Mouse (Mus musculus) limb, embryonic 10.5 days (tissue): ENCODE measurements around the gene Il1r1. TPM values are rescaled to one million over a fixed set of nuclear protein-coding genes. Genes with fewer than 3 reads are reported as not detected.

Source experiments
- DNase-seq: peaks from one replicate; pipeline ENCODE4 v3.0.0-alpha.2; 2017; ENCODE audit warnings: low spot score
- H3K27ac ChIP-seq: fragments of 300-500 bp; sonication (generic); 2 replicates; pipeline ENCODE4 v1.5.1; 2016; ENCODE audit warnings: mild to moderate bottlenecking
- H3K27me3 ChIP-seq: fragments of 300-500 bp; sonication (generic); 2 replicates; pipeline ENCODE4 v1.6.1; 2016; ENCODE audit warnings: low read depth, mild to moderate bottlenecking; ENCODE audit not compliant: poor library complexity, severe bottlenecking
- H3K36me3 ChIP-seq: fragments of 300-500 bp; sonication (generic); 2 replicates; pipeline ENCODE4 v1.6.1; 2016; ENCODE audit warnings: mild to moderate bottlenecking, moderate library complexity
- H3K4me1 ChIP-seq: fragments of 300-500 bp; sonication (generic); 2 replicates; pipeline ENCODE4 v1.6.1; 2016
- H3K4me3 ChIP-seq: fragments of 300-500 bp; sonication (generic); 2 replicates; pipeline ENCODE4 v1.5.1; 2016; ENCODE audit warnings: mild to moderate bottlenecking, moderate library complexity
- H3K9me3 ChIP-seq: fragments of 300-500 bp; sonication (generic); replicated peaks from 2 replicates; pipeline ENCODE4 v1.6.1; 2016; ENCODE audit warnings: mild to moderate bottlenecking
- WGBS: fragments of 180-500 bp; shearing (Covaris S2); methylation state at CpG from one replicate; pipeline ENCODE4 v1.1.7; 2016; 5-methylcytosine and 5-hydroxymethylcytosine counted together
- polyA plus RNA-seq: library from polyadenylated mRNA; unstranded; fragments of >200 nt; fragmentation: Nextera tagmentation; extraction: Ambion mirVana; gene quantifications from 2 replicates; pipeline ENCODE4 v1.2.1, GENCODE M21; 2016

Gene Il1r1
- polyA plus RNA-seq, 1 experiment from 2014 or later, result 0.60 TPM

DNA sequence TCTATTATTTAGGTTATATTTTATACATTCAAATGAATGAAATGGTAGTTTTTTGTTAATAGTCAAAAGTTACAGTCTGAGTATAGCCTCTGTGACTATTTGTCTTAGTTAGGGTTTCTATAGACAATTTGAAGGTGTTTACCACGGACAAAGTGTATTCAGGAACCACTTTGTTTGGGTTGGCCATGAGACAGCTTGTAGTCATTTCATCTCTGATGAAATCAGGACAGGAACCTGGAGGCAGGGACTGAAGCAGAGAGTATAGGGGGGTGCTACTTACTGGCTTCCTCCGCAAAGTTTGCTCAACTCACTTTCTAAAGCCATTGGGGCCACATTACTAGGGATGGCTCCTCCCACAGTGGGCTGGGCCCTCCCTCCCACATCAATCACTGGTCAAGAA is 86.7 kb downstream of the Il1r1 start:
- no peak overlapping the region for H3K27ac ChIP-seq
- no peaks in the 10 kb centered on the region for H3K27me3 ChIP-seq
- H3K4me3 ChIP-seq, result no peak overlapping the region
- DNase-seq, result no peak
- H3K4me1 ChIP-seq, result no peaks in the 10 kb centered on the region
- H3K36me3 ChIP-seq, result no peaks in the 10 kb centered on the region
- no peaks in the 10 kb centered on the region for H3K9me3 ChIP-seq
- WGBS, result 89% methylated on average over 2 of the region's 2 CpGs

DNA sequence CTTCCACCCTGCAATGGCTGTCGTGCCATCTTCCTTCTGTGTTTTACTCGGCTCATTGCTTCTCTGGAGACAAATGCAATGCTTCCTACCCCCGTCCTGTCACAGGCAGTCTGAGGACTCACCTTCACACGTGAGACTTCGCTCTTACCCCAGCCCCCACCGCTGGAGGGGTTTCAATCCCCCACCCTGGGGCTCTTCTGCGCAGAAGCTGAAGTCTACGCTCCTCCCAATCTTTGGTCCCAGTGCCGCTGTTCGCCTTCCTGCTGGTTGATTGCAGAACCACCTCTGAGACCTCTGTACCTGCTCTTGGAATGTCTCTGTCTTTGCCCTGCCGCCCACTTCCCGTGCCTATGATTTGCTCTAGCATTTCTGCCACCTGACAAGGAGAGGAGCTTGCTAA is 89.1 kb downstream of the Il1r1 start:
- WGBS, result 84% methylated on average over 12 of the region's 12 CpGs
- Histone ChIP-seq H3K4me1 (no peaks in the 10 kb centered on the region), H3K27me3 (no peaks in the 10 kb centered on the region), H3K4me3 (no peak overlapping the region), H3K9me3 (no peaks in the 10 kb centered on the region), H3K27ac (no peak overlapping the region), H3K36me3 (no peaks in the 10 kb centered on the region)
- no peak for DNase-seq

DNA sequence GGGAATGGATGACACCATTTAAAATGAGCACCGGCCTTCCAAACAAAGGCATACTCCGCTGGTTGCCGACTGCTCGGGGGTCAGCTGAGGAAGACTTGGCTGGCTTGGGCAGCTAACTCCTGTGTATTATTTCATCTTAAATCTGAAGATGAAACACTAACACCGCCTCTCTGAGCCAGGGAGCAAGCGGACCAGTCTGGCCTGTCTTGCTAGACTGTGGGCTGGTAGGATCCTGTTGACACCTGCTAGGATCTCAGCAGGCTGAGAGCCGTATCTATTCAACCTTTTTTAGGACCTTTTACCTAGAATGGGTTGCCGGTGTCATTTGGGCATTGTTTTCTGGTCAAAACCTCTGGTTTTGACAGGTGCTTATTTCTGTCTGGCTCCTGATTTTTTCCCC is 92.8 kb downstream of the Il1r1 start:
- Histone ChIP-seq H3K4me1 (no peaks in the 10 kb centered on the region), H3K9me3 (no peaks in the 10 kb centered on the region), H3K27ac (no peak overlapping the region), H3K36me3 (no peaks in the 10 kb centered on the region), H3K27me3 (no peaks in the 10 kb centered on the region), H3K4me3 (no peak overlapping the region)
- no peak for DNase-seq
- WGBS, result 90% methylated on average over 8 of the region's 8 CpGs

DNA sequence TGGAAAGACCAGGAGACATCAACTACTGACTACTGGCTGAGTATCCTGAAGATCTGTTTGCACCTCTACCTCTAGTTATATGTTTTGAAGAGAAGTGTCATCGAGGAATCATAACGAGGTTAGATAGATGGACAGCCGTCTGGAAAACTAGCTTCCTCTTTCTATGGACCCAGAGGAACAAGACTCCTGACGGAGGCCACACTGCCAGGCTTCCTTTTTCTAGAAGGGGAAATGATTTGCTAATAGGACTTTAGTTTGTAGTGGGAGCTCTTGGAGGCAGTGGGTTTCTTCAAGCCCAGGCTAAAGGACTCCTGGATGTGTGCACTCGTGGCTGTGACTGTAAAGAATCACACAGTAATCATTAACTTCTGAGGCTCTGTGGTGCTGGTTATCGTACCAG is 96.9 kb downstream of the Il1r1 start:
- Histone ChIP-seq H3K4me3 (no peak overlapping the region), H3K9me3 (no peaks in the 10 kb centered on the region), H3K36me3 (no peaks in the 10 kb centered on the region), H3K27ac (no peak overlapping the region), H3K27me3 (peaks cover 34% of the 10 kb centered on the region), H3K4me1 (peaks cover 21% of the 10 kb centered on the region)
- DNase-seq, result no peak
- WGBS, result 88% methylated on average over 6 of the region's 6 CpGs

DNA sequence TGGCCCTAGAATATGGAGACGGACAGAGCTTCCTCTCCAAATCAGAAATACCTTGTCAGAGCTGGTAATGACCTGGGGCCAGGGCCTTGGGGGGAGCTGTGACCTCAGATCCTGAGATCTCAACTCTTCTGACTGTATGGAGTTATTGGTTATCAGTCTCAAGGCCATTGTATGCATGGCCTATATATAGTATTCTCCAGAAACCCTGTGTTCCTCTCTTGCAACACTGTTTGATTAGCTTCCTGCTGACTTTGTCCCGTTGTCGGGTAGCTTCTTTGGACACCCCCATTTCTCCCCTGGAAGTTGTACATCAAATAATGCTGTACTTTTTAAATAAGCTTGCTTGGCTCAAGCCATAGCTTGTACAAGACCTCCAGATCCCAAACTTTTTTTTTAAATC is 97.7 kb downstream of the Il1r1 start:
- no peak for DNase-seq
- no peaks in the 10 kb centered on the region for H3K9me3 ChIP-seq
- peaks cover 21% of the 10 kb centered on the region for H3K4me1 ChIP-seq
- no peak overlapping the region for H3K27ac ChIP-seq
- H3K4me3 ChIP-seq, result no peak overlapping the region
- no peaks in the 10 kb centered on the region for H3K36me3 ChIP-seq
- peaks cover 42% of the 10 kb centered on the region for H3K27me3 ChIP-seq
- WGBS, result 88% methylated on average over 3 of the region's 3 CpGs

DNA sequence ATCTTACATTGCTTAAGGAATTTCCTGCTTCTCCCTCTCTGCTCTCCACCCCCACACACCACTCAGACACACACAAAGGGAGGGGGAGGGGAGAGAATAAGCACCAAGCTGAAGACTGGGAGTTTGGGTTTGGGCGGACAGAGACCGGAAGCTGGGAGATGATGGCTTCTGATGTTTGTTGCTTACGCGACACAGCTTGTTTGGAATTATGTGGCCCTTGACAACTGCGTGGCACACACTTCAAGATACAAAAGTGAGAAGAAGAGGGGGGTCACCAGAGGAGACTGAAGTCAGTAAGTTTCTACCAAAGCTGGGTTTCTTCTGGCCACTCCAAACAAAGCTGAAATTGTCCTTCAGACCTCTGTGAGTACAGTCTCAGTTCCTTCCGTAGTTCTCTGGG is 99.6 kb downstream of the Il1r1 start, which contains the start of gene Il1rl2:
Gene Il1rl2, plus strand, starts transcription at position 154 of the 400 bp plus-strand sequence.
- Histone ChIP-seq H3K9me3 (no peaks in the 10 kb centered on the region), H3K27me3 (peaks cover 53% of the 10 kb centered on the region), H3K36me3 (no peaks in the 10 kb centered on the region), H3K4me1 (peaks cover 21% of the 10 kb centered on the region), H3K27ac (peak within 1 kb of the TSS; percentile 50; the same call in 1 of the 2 replicates), H3K4me3 (peak within 1 kb of the TSS; percentile 48)
- DNase-seq, result no peak
- WGBS, result 48% methylated on average over 6 of the region's 6 CpGs

DNA sequence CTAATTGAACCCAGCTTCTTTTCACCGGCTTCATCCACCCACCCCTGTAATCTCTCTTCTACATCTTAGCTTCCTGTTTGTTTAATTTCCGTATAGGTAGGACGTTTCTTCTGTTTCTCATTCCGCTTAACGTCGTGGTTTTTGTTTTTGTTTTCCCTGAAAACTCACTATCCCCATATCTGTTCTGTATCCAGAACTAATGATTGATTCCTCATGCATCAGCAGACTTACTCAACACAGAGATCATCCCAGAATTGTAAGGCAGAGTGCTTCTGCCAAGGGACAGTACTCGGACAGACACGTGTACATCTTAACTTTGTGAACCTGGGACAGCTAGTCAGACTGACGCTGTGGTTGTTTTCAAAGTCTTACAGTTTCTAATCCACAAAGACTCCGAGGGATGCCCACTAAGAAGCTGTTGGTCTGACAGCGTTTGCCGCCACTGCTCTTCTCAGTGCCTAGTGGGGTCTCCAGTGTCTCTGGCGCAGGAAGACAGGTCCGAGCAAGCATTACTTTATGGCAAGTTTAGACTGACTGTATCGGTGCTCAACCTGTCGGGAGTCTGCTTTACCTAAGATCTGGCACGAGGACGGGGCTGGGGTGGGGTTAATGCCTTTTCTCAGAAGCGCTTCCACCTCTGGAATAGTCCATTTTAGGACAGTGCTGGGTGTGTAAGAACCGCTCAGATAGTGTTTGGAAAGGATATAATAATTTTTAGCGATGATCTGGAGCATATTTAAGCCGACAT is 100.2 kb downstream of the Il1r1 start:
- no peak overlapping the region for H3K27ac ChIP-seq
- peak overlapping the region; percentile 48 for H3K4me3 ChIP-seq
- WGBS, result 9% methylated on average over 22 of the region's 22 CpGs
- peaks cover 21% of the 10 kb centered on the region for H3K4me1 ChIP-seq
- no peaks in the 10 kb centered on the region for H3K9me3 ChIP-seq
- H3K36me3 ChIP-seq, result no peaks in the 10 kb centered on the region
- peaks cover 53% of the 10 kb centered on the region for H3K27me3 ChIP-seq
- peak; percentile 47 for DNase-seq

DNA sequence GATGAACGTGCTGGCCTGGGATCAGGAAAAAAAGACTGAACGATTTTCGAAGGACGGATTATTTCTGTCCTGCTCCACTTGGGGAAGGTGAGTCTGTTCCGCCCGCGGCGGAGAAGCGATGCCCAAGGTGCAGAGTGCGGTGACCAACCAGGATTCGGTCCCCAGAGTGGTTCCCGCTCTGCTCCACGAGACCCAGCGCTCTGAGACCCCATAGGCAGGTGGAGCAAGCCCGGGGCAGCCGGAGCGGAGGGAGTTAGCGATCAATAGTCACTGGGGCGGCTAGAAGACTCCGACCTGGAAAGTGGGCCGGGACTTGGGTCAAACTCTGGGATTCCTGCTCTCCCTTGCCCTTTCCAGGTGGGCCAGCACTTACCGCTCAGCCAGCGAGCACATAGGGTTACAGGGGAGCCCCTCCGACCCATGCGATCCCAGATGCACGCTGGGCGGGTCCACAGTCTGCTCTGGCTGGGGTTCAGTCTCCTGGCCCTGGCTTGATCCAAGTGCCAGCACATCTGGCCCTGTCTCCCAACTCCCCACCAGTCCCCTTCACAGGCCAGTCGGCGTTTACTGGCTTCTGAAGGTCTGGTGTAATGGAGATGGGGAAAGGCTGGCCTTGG is 100.9 kb downstream of the Il1r1 start:
- Histone ChIP-seq H3K9me3 (no peaks in the 10 kb centered on the region), H3K36me3 (no peaks in the 10 kb centered on the region), H3K27me3 (peaks cover 53% of the 10 kb centered on the region), H3K4me1 (peaks cover 21% of the 10 kb centered on the region), H3K27ac (peak overlapping the region; percentile 14; the same call in 1 of the 2 replicates), H3K4me3 (peak overlapping the region; percentile 48)
- WGBS, result 4% methylated on average over 29 of the region's 29 CpGs
- DNase-seq, result peak; percentile 57

DNA sequence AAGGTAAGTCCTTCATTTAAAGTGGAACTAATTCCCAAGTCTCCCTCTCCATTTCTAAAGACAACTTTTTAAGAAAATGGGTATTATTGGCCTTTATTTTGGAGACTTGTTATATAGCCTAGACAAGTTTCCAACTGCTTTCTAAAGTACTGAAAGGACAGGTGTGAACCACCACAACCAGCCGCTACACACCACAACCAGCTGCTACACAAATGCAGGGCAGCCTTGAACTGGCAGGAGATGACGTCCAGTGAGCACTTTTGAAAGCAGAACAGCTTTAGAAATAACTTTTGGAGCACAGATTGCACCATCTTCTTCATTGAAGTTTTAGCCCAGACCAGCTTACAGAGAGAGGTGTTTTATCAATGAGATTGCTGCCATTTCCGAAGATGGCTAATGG is 102.7 kb downstream of the Il1r1 start:
- H3K27me3 ChIP-seq, result peaks cover 53% of the 10 kb centered on the region

DNA sequence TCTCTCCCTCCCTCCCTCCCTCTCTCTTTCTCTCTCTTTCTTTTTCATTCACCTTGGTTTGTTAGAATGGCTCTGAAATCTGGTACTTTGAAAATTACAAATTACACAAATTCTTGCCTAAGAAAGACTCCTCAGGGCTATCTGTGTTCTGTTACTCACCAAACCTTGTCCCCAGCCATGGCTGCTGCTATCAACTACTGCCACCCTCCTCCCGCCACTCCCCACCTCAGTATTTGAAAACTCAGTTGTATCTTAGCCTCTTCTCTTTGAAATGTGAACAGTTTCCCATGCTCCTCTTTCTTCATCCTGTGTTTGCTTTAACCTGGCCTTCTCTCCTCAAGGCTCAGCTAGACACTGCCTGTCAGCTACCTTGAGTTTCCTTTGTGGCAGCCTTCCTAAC is 104.6 kb downstream of the Il1r1 start:
- no peak overlapping the region for H3K27ac ChIP-seq
- no peaks in the 10 kb centered on the region for H3K9me3 ChIP-seq
- H3K4me1 ChIP-seq, result peaks cover 18% of the 10 kb centered on the region
- H3K4me3 ChIP-seq, result no peak overlapping the region
- H3K27me3 ChIP-seq, result peaks cover 41% of the 10 kb centered on the region
- DNase-seq, result no peak
- no peaks in the 10 kb centered on the region for H3K36me3 ChIP-seq
- WGBS, result 68% methylated on average over 1 of the region's 1 CpGs

More for the DNA sequence above, 102.7 kb downstream of the Il1r1 start:
- H3K4me1 ChIP-seq, result peaks cover 21% of the 10 kb centered on the region
- no peak for DNase-seq
- H3K9me3 ChIP-seq, result no peaks in the 10 kb centered on the region
- no peak overlapping the region for H3K27ac ChIP-seq
- H3K4me3 ChIP-seq, result no peak overlapping the region
- WGBS, result 89% methylated on average over 3 of the region's 3 CpGs
- H3K36me3 ChIP-seq, result no peaks in the 10 kb centered on the region

DNA sequence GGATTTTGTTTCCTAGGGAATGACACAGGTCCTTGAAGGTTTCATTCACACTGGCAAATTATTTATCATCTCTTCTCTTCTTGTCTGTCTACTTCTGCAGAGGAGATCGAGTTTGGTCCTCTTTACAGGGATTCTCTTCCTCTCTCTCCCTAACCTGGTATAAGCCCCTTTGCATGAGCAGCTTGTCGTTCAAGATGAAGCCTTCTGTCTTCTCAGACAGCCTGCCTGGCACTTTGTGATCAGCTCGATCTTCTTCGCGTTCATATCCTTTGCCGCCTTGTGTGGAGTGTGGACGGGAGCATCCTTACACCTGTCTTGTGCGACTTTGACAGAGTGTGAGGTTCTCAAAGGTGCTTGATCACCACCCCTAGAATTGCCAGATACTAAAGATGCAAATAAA is 105.3 kb downstream of the Il1r1 start:
- no peak for DNase-seq
- WGBS, result 88% methylated on average over 8 of the region's 8 CpGs
- Histone ChIP-seq H3K27ac (no peak overlapping the region), H3K4me1 (peaks cover 11% of the 10 kb centered on the region), H3K27me3 (peaks cover 34% of the 10 kb centered on the region), H3K4me3 (no peak overlapping the region), H3K9me3 (no peaks in the 10 kb centered on the region), H3K36me3 (no peaks in the 10 kb centered on the region)

DNA sequence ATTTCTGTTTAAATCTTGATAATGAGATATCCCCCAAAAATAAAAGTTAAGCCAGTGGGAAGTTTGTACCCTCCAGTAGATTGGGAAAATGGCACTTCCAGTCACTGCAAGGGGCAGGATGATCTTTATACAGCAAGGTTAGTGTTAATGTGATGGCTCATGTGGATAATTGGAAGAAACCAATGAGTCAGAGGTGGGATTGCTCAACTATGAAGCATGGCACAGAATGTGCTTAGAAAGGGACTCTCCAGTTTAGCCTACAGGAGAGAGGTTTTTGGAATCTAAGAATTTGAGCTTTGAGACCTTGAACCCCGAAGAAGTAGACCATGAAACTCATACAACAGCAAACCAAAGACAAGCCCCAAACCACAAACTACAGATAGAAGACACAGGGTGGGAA is 114.5 kb downstream of the Il1r1 start:
- no peaks in the 10 kb centered on the region for H3K36me3 ChIP-seq
- WGBS, result 87% methylated on average over 1 of the region's 1 CpGs
- no peak overlapping the region for H3K27ac ChIP-seq
- DNase-seq, result no peak
- no peaks in the 10 kb centered on the region for H3K9me3 ChIP-seq
- no peaks in the 10 kb centered on the region for H3K4me1 ChIP-seq
- no peak overlapping the region for H3K4me3 ChIP-seq
- H3K27me3 ChIP-seq, result no peaks in the 10 kb centered on the region

DNA sequence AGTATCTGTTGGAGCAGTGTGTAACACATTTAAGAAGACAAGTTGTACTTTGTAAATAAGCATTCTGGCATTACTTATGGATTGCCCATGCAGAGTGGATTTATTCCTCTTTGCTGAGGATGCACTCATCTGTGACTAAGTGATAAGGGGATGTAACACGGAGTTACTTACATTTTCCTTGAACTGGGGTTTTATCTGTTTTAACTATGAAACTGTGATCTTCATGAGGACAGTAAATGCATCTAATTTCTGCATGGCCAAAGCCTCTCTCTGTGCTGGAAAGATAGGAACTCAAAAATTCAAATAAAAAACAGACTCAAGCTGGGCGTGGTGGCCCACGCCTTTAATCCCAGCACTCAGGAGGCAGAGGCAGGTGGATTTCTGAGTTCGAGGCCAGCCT is 115.2 kb downstream of the Il1r1 start:
- Histone ChIP-seq H3K4me1 (no peaks in the 10 kb centered on the region), H3K4me3 (no peak overlapping the region)
- 90% methylated on average over 4 of the region's 4 CpGs for WGBS

More for the DNA sequence above, 115.2 kb downstream of the Il1r1 start:
- no peaks in the 10 kb centered on the region for H3K36me3 ChIP-seq
- H3K9me3 ChIP-seq, result no peaks in the 10 kb centered on the region
- H3K27me3 ChIP-seq, result no peaks in the 10 kb centered on the region
- DNase-seq, result no peak
- H3K27ac ChIP-seq, result no peak overlapping the region
